Mouse (Mus musculus) urinary bladder, postnatal 14 days (tissue): Measurements from ENCODE around the gene Hcn3.

Experiments
- DNase-seq: peaks from one replicate; pipeline ENCODE4 v3.0.0; 2021; ENCODE audit warnings: low spot score

Hcn3 gene

DNA sequence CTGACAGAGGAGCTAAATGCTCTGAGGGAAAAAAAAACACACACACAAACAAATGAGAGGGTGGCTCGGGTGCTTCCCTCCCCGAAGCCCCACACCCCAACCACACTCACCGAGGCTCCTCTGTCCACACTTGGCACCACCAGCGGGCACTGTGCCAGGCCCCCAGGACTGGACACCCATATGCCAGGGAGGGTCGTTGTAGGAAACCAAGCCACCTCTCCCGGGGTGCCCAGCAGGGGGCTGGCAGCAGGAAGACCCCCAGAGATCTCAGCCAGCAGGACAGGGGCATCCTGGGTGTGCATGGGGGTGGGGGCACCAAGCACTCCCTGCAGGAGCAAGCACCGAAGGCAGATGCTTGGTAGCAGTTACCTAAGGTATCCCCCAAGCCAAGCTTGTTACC is 59.2 kb downstream of the Hcn3 start, which contains the start of gene Gm43738:
Gene Gm43738 (minus strand): TSS at position 289 of the 400 bp plus-strand sequence.
- no peak for DNase-seq
